24 mouse cellular contexts compared by ENCODE assay signal in the genomic region with DNA sequence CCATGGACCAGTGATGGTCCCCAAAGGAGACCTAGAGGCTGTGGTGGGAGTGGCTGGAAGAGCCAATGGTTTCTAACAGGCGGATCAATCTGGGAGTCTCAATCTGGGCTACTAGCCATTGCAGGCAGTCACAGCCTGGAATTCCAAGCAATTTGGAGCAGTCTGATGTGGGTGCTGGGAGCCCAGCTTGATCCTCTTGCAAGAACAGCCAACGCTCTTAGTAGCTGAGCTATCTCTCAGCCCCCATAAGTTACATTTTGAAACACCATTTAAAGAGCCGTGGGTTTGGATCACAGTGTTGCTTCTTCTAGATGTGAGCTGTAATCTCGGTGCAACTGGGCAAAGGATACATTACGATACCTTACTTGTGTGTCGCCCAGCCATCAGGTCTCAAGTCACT. TPM values are rescaled to one million over a fixed set of nuclear protein-coding genes. Genes with fewer than 3 reads are reported as not detected.
DNase-seq lines count a peak whose midpoint lies in the region; ATAC-seq lines count a peak whose summit lies in the region.
"Had no signal": no experiment of that assay in that cellular context is flagged by ENCODE, and none has a peak within 500 bp of the region (broad histone marks: within the 10 kb centered on the region; RNA-seq: fewer than 3 reads in every experiment).

No protein-coding gene starts in this region.

- H3K27me3 ChIP-seq in forebrain, embryonic 16.5 days (replicated peaks; ENCODE audit: control insufficient read depth, insufficient read depth, low read length): no peaks in the 10 kb centered on the region
- H3K27me3 ChIP-seq: embryonic facial prominence, embryonic 15.5 days; hindbrain, embryonic 15.5 days had no signal

- no peaks in the 10 kb centered on the region for H3K36me3 ChIP-seq in forebrain, embryonic 16.5 days (ENCODE audit: control insufficient read depth, insufficient read depth)
- H3K36me3 ChIP-seq: embryonic facial prominence, embryonic 15.5 days; heart, embryonic 15.5 days; hindbrain, embryonic 15.5 days; limb, embryonic 10.5 days had no signal

- no peak overlapping the region for H3K9ac ChIP-seq in forebrain, embryonic 16.5 days (replicated peaks; ENCODE audit: low read depth, low read length)
- H3K9ac ChIP-seq: embryonic facial prominence, embryonic 15.5 days; forebrain, postnatal 0 days; heart, embryonic 15.5 days; hindbrain, embryonic 15.5 days had no signal

- no peak overlapping the region for H3K27ac ChIP-seq in forebrain, embryonic 16.5 days (ENCODE audit: low read length)
- H3K27ac ChIP-seq: embryonic facial prominence, embryonic 15.5 days; heart, adult 2 months; heart, embryonic 15.5 days; hindbrain, embryonic 15.5 days; limb, embryonic 10.5 days; stomach, postnatal 0 days had no signal

- H3K4me1 ChIP-seq in forebrain, embryonic 16.5 days (replicated peaks; ENCODE audit: control insufficient read depth, insufficient read depth, low read length): peaks cover 8% of the 10 kb centered on the region
- H3K4me1 ChIP-seq: heart, embryonic 15.5 days; limb, embryonic 10.5 days had no signal

- no peak overlapping the region for H3K4me2 ChIP-seq in forebrain, embryonic 16.5 days (ENCODE audit: low read length)
- H3K4me2 ChIP-seq: embryonic facial prominence, embryonic 15.5 days; heart, embryonic 15.5 days; hindbrain, embryonic 15.5 days had no signal

- no peak for ATAC-seq in forebrain, embryonic 16.5 days
- ATAC-seq: forebrain, postnatal 0 days; intestine, embryonic 16.5 days had no signal

- H3K9me3 ChIP-seq in forebrain, embryonic 16.5 days (ENCODE audit: control insufficient read depth, low read length): no peaks in the 10 kb centered on the region
- H3K9me3 ChIP-seq: embryonic facial prominence, embryonic 15.5 days; heart, embryonic 15.5 days; hindbrain, embryonic 15.5 days; limb, embryonic 10.5 days had no signal

- intact Hi-C loops in left cerebral cortex, postnatal 25 days (cut with DNase I): no loop called here

- no peak overlapping the region for H3K4me3 ChIP-seq in forebrain, embryonic 16.5 days (replicated peaks; ENCODE audit: low read length)
- H3K4me3 ChIP-seq: embryonic facial prominence, embryonic 15.5 days; heart, adult 2 months; heart, embryonic 15.5 days; hindbrain, embryonic 15.5 days; limb, embryonic 10.5 days had no signal

- DNase-seq in layer of hippocampus, adult 11-12 months (ENCODE audit: low spot score): peak; percentile 36
- no peak for DNase-seq in layer of hippocampus, postnatal 10 days (ENCODE audit: low spot score in 2 of 2)
- peak; percentile 90 for DNase-seq in brain, adult 2 months (ENCODE audit: low read depth, low spot score)
- peak; percentile 54 to 59 for DNase-seq in layer of hippocampus, adult 8-10 months (ENCODE audit: low spot score in 2 of 2)
- DNase-seq in left cerebral cortex, postnatal 25 days (ENCODE audit: low spot score in 2 of 2): peak; percentile 43 to 93
- DNase-seq in thymus, adult 18-20 months: no peak
- DNase-seq: adrenal gland, postnatal 25 days; B cell, adult 2 months; cerebellum, adult 18-20 months; cerebellum, postnatal 25 days; forebrain, postnatal 0 days; gastrocnemius, postnatal 25 days; heart, adult 2 months; heart, postnatal 4 days; lung, adult 18-20 months; lung, postnatal 14 days; midbrain, embryonic 14.5 days had no signal

- 91% methylated on average over 6 of the region's 6 CpGs for WGBS in forebrain, embryonic 16.5 days

RNA-seq across cellular contexts. Expression of a gene that starts 30.1 kb away (rescaled TPM):
- total RNA-seq in layer of hippocampus, postnatal 10 days (2021): 10 to 100 TPM; 33.1 to 34.6 TPM
- total RNA-seq in layer of hippocampus, adult 8-10 months (2022): 10 to 100 TPM; 35.3 to 43.5 (median 40.3) TPM
- total RNA-seq in left cerebral cortex, postnatal 25 days (2021): 10 to 100 TPM; 37.4 to 41.0 TPM
- 4.3 and 7.5 TPM in 2 replicates for polyA plus RNA-seq in forebrain, embryonic 16.5 days (2015; fragmentation: Nextera tagmentation; extraction: Ambion mirVana)
- polyA plus RNA-seq: limb, embryonic 10.5 days had no signal

RNA-seq across cellular contexts. Expression of a gene that starts 55.1 kb away (rescaled TPM):
- 10 to 100 TPM; 17.7 to 25.1 TPM for total RNA-seq in layer of hippocampus, postnatal 10 days (2021)
- total RNA-seq in layer of hippocampus, adult 8-10 months (2022): 10 to 100 TPM; 12.2 to 18.4 (median 16.2) TPM
- total RNA-seq in left cerebral cortex, postnatal 25 days (2021): 10 to 100 TPM; 20.4 to 24.7 TPM
- polyA plus RNA-seq in forebrain, embryonic 16.5 days (2015; fragmentation: Nextera tagmentation; extraction: Ambion mirVana): 40.7 and 53.5 TPM in 2 replicates

Comparison
In these comparisons a context has a peak if more than half of its experiments do, and no peak if none do; other contexts are left out.
1. DNase-seq: peak in layer of hippocampus, adult 11-12 months (single experiment), brain, adult 2 months (single experiment), layer of hippocampus, adult 8-10 months (2 of 2) and left cerebral cortex, postnatal 25 days (2 of 2); none in layer of hippocampus, postnatal 10 days (0 of 2) and thymus, adult 18-20 months (0 of 2).